Mouse (Mus musculus) cerebellum, postnatal 14 days (tissue): ENCODE results near the gene Acoxl.

Source experiments
- DNase-seq, 2 experiments: peaks; one replicate each; pipeline ENCODE4 v3.0.0; 2021; ENCODE audit warnings: mixed read lengths in 2 of 2

Gene Acoxl

DNA sequence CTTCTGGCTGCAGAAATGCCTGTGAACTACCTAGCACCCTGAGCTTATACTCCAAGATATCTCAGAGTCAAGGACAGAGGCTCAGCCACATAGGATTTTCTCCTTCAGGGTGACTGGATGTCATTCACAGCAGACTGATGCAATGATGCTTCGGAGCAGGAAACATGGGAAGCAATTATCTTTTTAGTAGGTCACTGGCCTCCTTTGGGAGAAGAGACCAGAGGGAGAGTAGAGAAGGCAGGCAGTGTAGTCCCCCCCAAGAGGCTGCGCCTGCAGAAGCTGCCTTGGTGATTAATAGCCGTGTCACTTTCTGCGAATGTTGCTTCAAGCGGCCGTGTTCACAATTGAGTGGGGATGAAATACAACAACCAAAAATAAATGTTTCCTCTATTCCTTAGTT, 121.9 kb downstream of the Acoxl start:
- peak; percentile 6 to 12 for DNase-seq

GRCm38 (mm10) chr2:127961154-127961553, 122.5 kb downstream of the Acoxl start:
- peak; percentile 79 to 87 for DNase-seq

- peak; percentile 30 to 67 for DNase-seq
These were observed 123.2 kb downstream of the Acoxl start for GRCm38 (mm10) chr2:127961802-127962433.

- DNase-seq: no peak
These were observed 130.3 kb downstream of the Acoxl start for GRCm38 (mm10) chr2:127968944-127969343.

DNA sequence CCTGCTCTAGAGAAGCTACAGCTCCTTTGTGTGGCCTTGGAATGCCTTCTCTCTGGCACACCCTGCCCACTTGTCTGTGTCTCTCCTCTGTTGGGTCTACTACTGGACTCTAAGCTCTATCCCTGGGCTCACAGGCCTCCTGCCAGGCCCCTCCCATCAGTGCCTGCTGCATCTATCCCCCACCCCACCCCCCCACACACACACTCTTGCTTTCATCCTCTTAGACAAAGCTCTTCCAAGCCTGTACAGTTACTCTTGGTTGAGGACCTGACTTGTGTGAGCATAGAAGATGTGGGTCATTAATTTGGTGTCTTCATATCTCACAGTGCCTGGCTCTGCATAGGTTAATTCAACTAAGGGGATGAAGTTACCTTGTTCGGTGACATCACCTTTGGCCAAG, 137.6 kb downstream of the Acoxl start:
- no peak for DNase-seq

- DNase-seq: no peak
These were observed 140.0 kb downstream of the Acoxl start for GRCm38 (mm10) chr2:127978601-127979230.

- DNase-seq: no peak
These were observed 143.9 kb downstream of the Acoxl start for GRCm38 (mm10) chr2:127982610-127983009.

GRCm38 (mm10) chr2:127983301-127983700, 144.6 kb downstream of the Acoxl start:
- DNase-seq: no peak

- no peak for DNase-seq
These were observed 145.3 kb downstream of the Acoxl start for GRCm38 (mm10) chr2:127983981-127984380.

- no peak for DNase-seq
These were observed 149.0 kb downstream of the Acoxl start for GRCm38 (mm10) chr2:127987706-127988105.

- DNase-seq: peak in 1 of 2 experiments; percentile 12
These were observed 152.3 kb downstream of the Acoxl start for GRCm38 (mm10) chr2:127990856-127991479.

- DNase-seq: no peak
These were observed 153.0 kb downstream of the Acoxl start for GRCm38 (mm10) chr2:127991656-127992055.

GRCm38 (mm10) chr2:128008662-128009423, 170.2 kb downstream of the Acoxl start:
- DNase-seq: no peak

GRCm38 (mm10) chr2:128014613-128015012, 175.9 kb downstream of the Acoxl start:
- no peak for DNase-seq

- no peak for DNase-seq
These were observed 176.9 kb downstream of the Acoxl start for GRCm38 (mm10) chr2:128015602-128016001.

GRCm38 (mm10) chr2:128020039-128020907, 181.6 kb downstream of the Acoxl start:
- no peak for DNase-seq

- no peak for DNase-seq
These were observed 182.2 kb downstream of the Acoxl start for GRCm38 (mm10) chr2:128020908-128021193.

DNA sequence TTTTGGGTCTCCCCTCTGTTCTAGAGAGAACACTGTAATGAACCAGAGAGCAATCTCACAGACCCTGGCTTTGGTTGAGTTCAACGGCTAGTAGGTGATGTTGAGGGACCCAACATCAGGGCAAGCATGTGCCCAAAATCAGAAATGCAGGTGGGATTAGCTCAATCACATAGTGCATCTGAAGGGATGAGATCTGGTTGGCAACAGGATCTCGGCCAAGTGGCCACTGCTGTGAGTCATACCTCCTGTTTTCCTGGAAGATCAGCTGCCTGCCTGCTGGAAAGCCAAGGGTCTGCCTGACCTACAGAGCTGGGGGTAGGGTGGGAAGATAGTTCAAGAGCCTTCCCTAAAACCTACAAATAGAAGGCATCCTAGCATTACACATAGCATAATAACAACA, 185.2 kb downstream of the Acoxl start:
- no peak for DNase-seq

DNA sequence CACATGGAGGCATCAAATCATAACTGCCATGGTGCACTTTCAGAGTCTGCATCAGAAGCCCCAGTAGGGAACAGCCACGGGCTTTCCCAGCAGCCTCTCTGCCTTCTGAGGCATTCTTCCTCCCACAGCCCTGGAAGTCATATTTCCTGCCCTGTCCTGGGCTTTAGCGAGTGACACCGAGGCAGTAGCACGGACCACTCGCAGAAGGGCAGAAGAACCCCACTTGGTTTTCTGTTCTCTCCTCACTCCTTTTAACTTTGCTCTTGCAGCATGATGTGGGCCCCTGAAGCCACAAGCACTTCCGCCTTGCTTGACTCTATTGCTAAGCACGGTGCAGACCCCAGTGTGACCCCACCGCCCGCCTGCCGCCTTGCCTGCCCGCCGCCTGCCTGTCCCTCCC, 189.0 kb downstream of the Acoxl start:
- no peak for DNase-seq

- DNase-seq: no peak
These were observed 191.3 kb downstream of the Acoxl start for GRCm38 (mm10) chr2:128029968-128030367.

GRCm38 (mm10) chr2:128032111-128032510, 193.4 kb downstream of the Acoxl start:
- no peak for DNase-seq

- no peak for DNase-seq
These were observed 194.8 kb downstream of the Acoxl start for GRCm38 (mm10) chr2:128033503-128033902.
